Mouse (Mus musculus) E14TG2a.4 (cell line): ENCODE measurements at regions not wholly inside any gene's neighbourhood (a gene's known extent, or its start where the extent isn't known, plus 50 kb on each side); places are given as distances from the start of the nearest gene placed in this dataset.
"Not testable (repeated sequence)": the region's sequence is repeated elsewhere in the genome, so short reads cannot be mapped to it uniquely, and the experiment has no call there.

Experiments used
- CTCF ChIP-seq: conservative IDR thresholded peaks from 2 replicates; pipeline ENCODE4 v1.5.1; 2014; ENCODE audit warnings: low read length
- NANOG ChIP-seq: IDR thresholded peaks from 2 replicates; pipeline ENCODE4 v1.6.1; 2014; ENCODE audit warnings: borderline replicate concordance, low read length, mixed read lengths
- POU5F1 ChIP-seq: IDR thresholded peaks from 2 replicates; pipeline ENCODE4 v1.6.1; 2014; ENCODE audit warnings: low read length, borderline replicate concordance

- TF ChIP-seq POU5F1, CTCF, NANOG: not testable (repeated sequence)
Measured at GRCm38 (mm10) chr12:21649381-21649780, 231.9 kb upstream of the Ywhaq start.
